Mouse (Mus musculus): ENCODE results near the gene Dync1i2. TPM values are rescaled to one million over a fixed set of nuclear protein-coding genes. Genes with fewer than 3 reads are reported as not detected.

Dync1i2 gene
- total RNA-seq, 2 experiments from 2014 or later: 40.1 to 49.3 TPM

- intact Hi-C loops (cut with DNase I): no loop called here
- Histone ChIP-seq H3K4me3 (no peak overlapping the region), H3K27ac (no peak overlapping the region)
- no peak for DNase-seq
- no peak for TF ChIP-seq CTCF (IDR thresholded peaks at IDR 0.05)
These were observed 22.6 kb upstream of the Dync1i2 start for GRCm38 (mm10) chr2:71188861-71189260.

DNA sequence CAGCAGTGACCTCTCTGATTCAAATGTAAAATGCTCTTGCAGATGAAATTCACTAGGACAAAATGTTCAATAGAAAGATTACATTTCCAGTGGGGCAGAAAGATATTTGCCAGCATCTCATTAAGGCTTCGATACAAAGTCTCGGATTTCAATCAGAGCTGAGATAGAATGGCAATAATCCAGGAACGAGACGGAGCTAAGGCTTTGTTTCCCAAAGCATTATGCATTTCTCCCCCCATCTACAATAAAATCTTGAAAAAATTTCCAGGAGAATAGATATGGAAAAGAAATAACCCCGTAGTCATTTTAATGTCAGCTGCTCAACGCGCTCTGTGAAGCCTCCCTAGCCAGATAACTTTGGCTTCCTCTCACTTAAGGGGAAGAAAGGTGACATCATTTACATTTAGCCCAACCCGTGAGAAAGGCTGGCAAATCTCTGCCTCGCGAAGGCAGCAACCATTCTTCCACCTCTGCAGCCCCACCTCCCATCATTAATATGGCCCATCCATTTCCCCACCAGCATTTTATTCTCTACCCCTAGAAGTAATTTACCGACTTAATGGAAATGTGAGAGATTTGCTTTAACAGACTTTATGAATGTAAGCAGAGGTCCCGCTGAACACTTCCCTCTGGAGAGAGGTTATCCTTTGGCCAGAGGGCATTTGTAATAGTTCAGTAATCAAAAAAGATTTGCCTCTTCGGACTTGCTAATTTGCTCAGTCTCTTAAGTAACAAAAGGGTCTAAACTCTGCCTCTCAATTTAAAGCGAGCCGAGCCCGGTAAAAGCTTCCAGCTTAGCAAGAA is 19.9 kb upstream of the Dync1i2 start:
- Histone ChIP-seq H3K4me3 (peak overlapping the region; percentile 27), H3K27ac (no peak overlapping the region)
- TF ChIP-seq CTCF (IDR thresholded peaks at IDR 0.05): no peak
- no peak for DNase-seq
- intact Hi-C loops (cut with DNase I): no loop called here

DNA sequence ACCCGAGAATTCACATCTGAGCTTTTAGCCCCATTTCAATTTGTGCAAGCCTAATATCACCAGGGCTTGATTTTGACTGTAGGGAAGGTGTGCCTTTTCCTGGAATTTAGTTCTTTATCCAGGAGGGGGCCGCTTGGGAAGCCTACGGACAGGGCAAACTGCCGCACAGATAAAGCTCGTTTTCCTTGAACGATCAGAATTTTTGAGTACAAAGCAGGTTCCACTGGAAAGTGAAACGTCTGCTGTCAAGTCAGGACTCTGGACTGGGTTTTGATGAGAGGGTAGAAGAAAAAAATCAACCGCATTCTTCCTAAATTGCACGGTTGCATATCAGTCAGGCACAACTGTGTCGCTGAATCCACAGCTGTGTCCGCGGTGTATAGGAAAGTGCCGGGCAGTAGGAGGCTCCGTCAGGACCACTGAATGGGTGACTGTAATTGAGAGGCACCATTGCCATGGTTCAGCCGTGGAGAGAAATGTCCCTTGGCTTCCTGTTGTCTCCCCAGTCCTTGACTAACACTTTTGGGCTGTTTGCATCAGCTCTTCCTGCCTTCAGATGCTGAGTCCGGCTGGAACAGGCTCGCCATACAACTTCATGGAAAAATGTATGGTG is 19.2 kb upstream of the Dync1i2 start:
- DNase-seq: no peak
- intact Hi-C loops (cut with DNase I): no loop called here
- TF ChIP-seq CTCF (IDR thresholded peaks at IDR 0.05): no peak
- Histone ChIP-seq H3K4me3 (peak overlapping the region; percentile 27), H3K27ac (no peak overlapping the region)

- Histone ChIP-seq H3K4me3 (no peak overlapping the region), H3K27ac (no peak overlapping the region)
- no peak for TF ChIP-seq CTCF (IDR thresholded peaks at IDR 0.05)
- intact Hi-C loops (cut with DNase I): no loop called here
- no peak for DNase-seq
These were observed 17.2 kb upstream of the Dync1i2 start for GRCm38 (mm10) chr2:71194137-71194960.

GRCm38 (mm10) chr2:71196947-71197346 is 14.6 kb upstream of the Dync1i2 start:
- no peak for DNase-seq
- TF ChIP-seq CTCF (IDR thresholded peaks at IDR 0.05): no peak
- intact Hi-C loops (cut with DNase I): no loop called here
- Histone ChIP-seq H3K4me3 (no peak overlapping the region), H3K27ac (no peak overlapping the region)

DNA sequence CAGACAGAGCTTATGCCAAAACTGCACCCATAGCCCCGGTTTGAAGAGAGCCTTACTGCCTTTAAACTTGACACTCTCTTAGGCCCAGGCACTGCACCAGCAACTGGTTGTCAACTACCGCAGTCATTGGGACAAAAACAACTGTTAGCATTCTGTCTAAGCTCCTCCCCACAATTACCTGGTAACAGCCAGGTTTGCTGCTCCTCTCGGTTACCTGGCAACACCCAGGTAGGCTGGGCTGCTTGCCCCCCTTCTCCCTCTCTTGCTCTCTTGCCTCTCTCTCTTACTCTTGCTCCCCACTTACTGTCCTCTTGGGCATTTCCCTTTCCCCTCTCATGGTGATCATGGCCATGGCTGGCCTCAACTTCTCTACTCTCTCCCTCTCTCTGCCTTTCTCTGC is 12.6 kb upstream of the Dync1i2 start:
- TF ChIP-seq CTCF (IDR thresholded peaks at IDR 0.05): no peak
- no peak for DNase-seq
- intact Hi-C loops (cut with DNase I): no loop called here
- Histone ChIP-seq H3K27ac (no peak overlapping the region), H3K4me3 (no peak overlapping the region)

DNA sequence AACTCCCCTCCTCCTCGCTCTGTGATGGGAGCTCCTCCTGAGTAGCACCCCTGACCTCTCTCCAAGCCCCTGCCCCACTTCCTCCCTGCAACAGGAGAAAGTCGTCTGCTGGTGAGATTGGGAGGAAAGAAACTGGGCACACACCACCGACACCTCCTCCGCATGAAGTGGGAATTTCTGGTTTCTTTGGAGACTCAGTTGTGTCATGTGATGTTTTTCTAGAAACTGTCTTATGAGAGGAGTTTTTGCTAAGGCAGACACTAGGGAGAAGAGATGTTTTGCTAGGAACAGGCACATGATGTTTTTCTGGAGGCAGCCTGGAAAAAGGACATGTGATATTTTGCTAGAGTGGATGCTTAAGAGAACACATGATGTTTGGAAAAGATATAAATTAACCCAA is 11.0 kb upstream of the Dync1i2 start:
- H3K4me3 ChIP-seq: no peak overlapping the region
- intact Hi-C loops (cut with DNase I): no loop called here
- no peak for TF ChIP-seq CTCF (IDR thresholded peaks at IDR 0.05)
- no peak overlapping the region for H3K27ac ChIP-seq
- DNase-seq: no peak

DNA sequence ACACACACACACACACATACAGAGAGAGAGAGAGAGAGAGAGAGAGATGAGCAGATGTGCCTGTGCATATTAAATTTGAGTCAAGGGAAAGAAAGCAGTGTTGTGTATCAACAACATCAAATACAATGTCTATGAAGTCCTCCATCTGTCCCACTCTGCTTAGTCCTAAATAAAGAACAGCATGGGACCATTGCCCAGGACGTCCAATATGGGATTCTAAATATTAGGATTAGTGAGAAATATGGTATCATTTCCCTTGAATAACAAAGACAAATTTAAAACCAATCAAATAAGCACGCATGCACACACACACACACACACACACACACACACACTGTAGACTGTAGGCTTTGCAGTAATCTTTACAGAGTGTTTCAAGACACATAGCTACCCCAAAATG is 9.6 kb upstream of the Dync1i2 start:
- DNase-seq: no peak
- TF ChIP-seq CTCF (IDR thresholded peaks at IDR 0.05): no peak
- no peak overlapping the region for H3K4me3 ChIP-seq
- intact Hi-C loops (cut with DNase I): no loop called here
- H3K27ac ChIP-seq: no peak overlapping the region

DNA sequence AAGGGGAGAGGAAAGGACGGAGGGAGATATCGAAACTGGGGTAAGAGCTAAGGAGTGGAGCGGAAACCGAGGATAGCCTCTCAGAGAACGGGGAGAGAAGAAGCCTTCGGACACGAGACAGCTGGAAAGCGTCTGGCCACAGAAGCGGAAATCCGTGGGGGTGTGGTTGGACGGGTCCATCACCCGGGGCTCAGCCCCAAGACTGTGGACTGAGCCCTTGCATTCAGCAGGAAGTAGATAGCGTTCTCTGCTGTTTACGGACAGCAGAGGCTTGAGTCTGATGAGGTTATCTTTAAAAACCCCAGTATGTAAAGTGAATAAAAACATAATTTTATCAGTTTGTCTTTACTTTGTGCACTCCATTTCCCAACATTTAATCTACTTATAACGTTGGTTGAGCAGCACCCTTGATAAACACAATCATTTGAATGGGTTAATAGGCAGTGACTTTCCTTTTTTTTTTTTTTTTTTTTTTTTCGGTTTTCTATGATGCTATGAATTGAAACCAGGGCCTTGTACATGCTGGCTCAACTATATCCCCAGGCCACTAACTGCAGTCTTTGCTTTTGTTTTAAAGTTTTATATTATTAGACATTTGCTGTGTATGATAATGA is 7.6 kb upstream of the Dync1i2 start:
- DNase-seq: peak; percentile 21
- H3K4me3 ChIP-seq: no peak overlapping the region
- intact Hi-C loops (cut with DNase I): no loop called here
- no peak for TF ChIP-seq CTCF (IDR thresholded peaks at IDR 0.05)
- no peak overlapping the region for H3K27ac ChIP-seq

- no peak overlapping the region for H3K4me3 ChIP-seq
- TF ChIP-seq CTCF (IDR thresholded peaks at IDR 0.05): no peak
- no peak for DNase-seq
- intact Hi-C loops (cut with DNase I): no loop called here
- no peak overlapping the region for H3K27ac ChIP-seq
These were observed 2.3 kb upstream of the Dync1i2 start for GRCm38 (mm10) chr2:71209041-71209755.

DNA sequence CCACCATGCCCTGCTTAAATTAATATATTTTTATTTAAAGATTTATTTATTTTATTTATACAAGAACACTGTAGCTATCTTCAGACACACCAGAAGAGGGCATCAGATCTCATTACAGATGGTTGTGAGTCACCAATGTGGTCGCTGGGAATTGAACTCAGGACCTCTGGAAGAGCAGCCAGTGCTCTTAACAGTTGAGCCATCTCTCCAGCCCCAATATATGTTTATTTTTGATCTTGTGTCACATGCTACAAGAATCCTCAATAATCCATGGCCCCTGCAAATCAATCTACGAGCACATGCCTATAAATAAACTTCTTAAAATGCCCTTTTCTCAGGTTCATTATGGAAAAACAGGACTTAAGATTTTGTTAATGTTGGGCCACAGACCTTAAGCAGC is 410 bp upstream of the Dync1i2 start:
- Histone ChIP-seq H3K27ac (peak overlapping the region; percentile 95), H3K4me3 (no peak overlapping the region)
- intact Hi-C loops (cut with DNase I): no loop called here
- TF ChIP-seq CTCF (IDR thresholded peaks at IDR 0.05): no peak
- no peak for DNase-seq

GRCm38 (mm10) chr2:71212360-71212726 is 837 bp downstream of the Dync1i2 start:
- TF ChIP-seq CTCF (IDR thresholded peaks at IDR 0.05): no peak
- Histone ChIP-seq H3K4me3 (peak overlapping the region; percentile 100), H3K27ac (peak overlapping the region; percentile 95)
- DNase-seq: no peak
- intact Hi-C loops (cut with DNase I): no loop called here

Measured in gastrocnemius, adult 2 months (tissue).